Mouse (Mus musculus) cerebellum, adult 11 months (tissue): ENCODE data around the gene Dctn2.

Source experiments
- DNase-seq: peaks from one replicate; pipeline ENCODE4 v3.0.0; 2022

The Dctn2 gene

DNA sequence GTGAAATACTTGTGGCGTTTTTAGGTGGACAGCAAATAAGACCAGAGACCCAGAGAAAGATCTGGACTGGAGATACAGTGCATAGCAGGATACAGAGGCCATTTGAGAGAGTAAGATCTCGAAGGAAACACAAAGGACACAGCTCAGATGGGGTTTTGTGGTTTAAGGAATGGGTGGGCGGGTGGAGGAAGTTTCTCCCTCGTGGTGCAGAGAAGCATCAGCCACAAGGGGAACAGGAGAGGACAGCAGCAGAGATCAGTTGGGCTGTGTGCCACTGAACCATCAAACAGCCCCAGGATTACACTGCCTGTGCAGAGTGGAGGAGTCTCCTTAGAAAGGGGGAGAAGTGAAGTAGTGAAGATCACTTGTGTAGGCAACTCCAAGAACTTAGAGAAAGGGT is 51.8 kb downstream of the Dctn2 start:
- DNase-seq, result no peak

DNA sequence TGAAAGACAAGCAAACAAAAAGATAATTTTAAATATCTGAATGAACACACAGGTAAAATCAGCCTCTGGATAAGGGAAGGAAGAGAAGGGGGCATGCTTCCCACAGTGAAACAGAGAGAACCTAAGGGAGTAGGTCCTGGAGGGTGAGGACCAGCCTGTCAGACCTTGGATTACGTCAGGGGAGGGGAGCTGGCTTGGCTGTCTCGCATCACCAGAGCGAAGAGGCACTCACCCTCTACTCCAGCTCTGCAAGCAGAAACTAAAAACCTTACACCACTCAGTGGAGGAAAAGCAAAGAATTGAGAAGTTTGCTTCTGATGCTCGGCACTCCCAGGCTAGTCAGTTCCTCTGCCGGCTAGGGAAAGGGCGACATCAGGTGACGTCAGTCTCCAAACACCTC is 53.8 kb downstream of the Dctn2 start:
- no peak for DNase-seq

DNA sequence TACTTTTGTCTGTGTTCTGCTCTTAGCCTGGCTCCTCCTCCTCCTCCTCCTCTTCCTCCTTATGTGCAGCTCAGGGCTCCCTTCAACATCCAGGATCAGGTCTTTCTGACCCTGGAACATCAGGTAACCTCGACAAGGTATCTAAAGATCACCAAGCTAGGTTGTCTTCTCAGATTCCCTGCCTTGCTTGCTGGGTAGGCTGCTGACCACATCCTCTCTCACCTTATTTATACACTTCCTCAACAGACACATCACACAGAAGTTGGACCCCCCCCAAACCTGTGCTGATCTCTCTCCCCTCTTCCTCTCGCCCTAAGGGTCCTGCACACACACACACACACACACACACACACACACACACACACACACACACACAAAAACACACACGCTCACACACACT is 55.5 kb downstream of the Dctn2 start, which contains the start of gene Arhgap9:
TSS of gene Arhgap9 (plus strand) at position 344 of the 400 bp plus-strand sequence.
- DNase-seq, result no peak

DNA sequence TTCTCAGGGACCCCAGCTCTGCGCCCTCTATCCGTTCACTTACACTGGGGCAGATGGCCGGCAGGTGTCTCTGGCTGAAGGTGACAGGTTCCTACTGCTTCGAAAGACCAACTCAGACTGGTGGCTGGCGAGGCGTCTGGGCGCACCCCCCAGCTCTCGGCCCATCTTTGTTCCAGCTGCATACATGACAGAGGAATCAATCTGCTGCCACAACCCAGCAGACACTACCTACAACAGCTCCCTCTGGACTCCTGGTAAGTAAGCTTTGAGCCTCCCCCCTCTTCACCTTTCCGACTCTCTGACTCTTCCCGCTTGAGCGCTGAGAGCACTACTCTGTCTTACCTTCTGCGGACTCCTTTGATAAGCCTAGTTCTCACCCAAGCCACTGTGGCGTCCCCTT is 56.0 kb downstream of the Dctn2 start:
- DNase-seq, result no peak

DNA sequence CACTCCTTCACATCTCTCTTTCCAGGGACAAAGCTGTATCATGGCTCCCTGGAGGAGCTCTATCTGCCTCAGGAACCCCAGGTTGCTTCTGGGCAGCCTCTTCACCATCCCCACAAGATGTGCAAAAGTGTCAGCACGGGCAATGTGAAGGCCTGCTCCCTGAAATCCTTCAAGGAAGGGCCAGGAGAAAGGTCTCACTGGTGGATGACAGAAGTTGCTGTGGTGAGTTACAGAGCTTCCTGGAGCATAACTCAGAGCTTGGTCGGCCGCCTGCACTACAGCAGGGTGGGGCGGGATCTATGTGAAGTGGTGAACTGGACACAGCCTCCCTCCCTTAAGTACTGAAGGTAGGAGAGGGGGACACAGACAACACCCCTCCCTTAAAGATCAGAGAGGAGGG is 56.5 kb downstream of the Dctn2 start:
- DNase-seq, result no peak

DNA sequence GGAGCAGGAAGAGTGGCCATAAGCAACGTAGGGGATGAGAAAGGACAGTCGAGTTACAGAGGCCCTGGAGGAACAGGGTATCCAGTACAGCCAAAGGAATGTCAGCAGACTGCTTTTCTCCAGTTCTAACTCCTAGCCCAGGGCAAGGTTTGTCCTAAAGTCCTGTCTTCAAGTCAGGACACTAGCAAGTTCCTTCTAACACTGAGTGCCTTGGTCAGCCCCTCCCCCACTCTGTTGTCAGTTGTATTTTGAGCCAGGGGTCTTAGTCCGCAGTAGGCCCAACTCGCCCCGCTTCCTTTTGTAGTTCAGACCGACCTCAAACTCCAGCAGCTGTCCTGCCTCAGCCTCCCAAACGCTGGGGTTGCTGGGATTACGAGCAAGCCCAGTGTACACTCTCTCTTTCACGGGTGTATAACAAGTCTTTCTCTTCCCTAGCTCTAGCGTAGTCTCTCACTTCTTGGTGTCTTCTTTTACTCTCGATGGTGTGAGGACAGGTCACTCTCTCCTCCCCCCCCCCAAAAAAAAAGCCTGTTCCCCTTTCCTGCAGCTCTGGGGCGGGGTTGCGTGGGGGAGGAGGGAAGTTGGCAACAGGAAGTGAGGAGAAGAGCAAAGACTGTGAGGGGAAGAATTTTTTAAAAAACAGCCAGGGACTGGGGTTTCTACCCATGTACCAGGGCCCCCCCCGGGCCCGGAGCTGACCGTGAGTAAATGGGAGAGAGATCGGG is 57.1 kb downstream of the Dctn2 start:
- no peak for DNase-seq

DNA sequence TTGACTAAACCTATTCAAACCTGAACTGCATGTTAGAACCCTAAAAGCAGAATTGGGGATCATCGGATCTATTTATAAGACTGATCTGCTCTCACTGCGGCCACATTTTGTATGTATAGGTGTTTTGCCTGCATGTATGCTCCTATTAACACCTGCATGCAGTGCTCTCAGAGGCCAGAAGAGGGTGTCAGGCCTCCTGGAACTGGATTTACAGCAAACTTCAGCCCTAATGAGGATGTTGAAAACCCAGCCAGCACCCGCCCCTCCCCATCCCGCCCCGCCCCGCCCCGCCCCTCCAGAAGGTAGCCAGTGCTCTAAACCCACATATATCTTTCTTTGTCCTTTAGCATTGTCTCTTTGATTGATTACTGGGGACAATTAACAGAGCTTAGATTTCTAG is 58.3 kb downstream of the Dctn2 start:
- DNase-seq, result no peak

DNA sequence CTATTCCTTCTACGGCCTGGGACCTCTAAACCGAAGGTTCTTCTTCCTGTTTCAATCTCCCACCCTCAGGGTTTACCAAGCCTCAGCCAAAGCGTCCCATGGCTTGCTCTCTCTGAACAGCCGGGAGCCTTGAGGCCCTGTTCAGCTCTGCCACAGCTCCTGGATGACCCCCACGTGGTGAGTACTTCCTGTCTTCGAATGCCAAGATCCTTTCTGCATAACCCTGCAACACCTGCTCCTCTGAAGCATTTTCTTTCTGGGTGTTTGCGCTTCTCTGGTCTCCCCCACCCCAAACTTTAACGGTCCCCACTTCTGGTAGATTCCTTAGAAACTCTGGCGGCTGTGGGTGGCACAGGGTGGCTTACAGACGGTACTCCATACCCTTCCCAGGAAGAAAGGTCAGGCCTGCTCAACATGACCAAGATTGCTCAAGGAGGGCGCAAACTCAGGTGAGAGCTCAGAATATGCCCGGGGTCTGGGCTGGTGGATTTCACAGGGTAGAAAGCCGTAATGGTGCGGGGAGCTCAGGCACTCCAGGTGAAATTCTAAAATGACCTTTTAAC is 59.4 kb downstream of the Dctn2 start:
- DNase-seq, result no peak

DNA sequence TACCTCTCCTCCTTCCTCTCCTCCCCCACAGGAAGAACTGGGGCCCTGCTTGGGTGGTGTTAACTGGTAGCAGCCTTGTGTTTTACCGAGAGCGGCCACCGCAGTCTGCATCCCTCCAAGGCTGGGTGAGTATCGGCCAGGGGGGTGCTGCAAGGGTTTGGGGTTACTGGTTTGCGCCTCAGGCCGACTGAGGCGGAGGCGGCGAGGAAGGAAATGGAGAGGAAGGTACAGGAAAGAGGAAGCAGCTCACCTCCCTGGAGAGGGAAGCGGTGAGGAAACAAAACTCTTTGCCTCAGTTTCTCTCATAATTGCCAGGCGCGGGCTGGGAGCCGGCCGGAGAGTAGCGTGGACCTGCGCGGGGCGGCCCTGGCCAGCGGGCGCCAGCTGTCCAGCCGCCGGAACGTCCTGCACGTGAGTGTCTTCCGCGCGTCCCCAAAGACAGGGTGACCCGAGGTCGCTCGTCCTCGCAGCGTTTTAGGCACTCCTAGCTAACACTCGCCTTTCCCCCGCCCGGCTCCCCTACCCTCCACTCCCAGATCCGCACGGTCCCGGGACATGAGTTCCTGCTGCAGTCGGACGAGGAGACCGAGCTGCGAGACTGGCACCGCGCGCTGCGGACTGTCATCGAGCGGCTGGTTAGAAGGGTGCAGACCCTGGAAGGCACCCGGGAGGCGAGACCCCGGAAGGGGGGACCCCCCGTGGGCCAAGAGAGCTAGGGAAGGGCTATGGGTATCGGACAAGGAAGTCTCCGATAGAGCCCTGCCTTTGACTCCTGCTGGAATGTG is 60.0 kb downstream of the Dctn2 start:
- no peak for DNase-seq

DNA sequence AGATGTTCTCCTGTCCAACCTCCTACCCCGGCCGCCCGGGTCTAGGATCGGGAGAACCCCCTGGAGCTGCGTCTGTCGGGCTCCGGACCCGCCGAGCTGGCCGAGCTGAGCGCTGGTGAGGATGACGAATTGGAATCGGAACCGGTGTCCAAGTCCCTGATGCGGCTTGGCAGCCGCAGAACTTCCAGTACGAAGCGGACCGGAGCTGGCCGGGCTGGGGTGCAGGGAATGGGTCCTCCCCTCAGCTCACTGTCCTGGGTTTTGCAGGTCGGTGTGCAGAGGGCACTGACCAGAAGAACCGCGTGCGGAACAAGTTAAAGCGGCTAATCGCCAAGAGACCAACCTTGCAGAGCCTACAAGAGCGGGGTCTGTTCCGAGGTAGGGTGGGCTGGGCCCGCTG is 60.7 kb downstream of the Dctn2 start:
- DNase-seq, result no peak

DNA sequence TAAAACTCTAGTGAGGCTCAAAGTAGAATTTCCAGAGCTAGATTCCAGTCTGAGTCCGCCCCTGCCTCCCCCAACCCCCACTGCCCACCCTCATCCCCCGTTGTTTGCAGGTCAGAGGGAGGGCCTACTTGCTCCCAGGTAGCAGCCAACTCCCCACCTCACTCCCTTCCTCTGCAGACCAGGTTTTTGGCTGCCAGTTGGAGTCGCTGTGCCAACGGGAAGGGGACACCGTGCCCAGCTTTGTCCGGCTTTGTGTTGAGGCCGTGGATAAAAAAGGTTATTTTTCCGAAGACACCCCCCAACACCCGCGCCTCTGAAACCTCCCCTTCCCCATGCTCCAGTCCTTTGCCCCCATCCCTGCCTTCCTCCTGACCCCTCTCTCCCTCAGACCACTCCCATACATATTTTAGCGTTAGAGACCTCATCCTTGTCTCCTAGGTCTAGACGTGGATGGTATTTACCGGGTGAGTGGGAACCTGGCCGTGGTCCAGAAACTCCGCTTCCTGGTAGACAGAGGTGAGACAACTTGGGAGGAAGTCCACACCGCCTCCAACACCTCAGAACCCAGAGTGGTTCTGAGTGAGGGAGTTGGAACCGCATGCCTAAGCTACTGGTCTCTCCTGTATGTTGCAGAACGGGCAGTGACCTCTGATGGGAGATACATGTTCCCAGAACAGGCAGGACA is 61.4 kb downstream of the Dctn2 start:
- DNase-seq, result no peak

DNA sequence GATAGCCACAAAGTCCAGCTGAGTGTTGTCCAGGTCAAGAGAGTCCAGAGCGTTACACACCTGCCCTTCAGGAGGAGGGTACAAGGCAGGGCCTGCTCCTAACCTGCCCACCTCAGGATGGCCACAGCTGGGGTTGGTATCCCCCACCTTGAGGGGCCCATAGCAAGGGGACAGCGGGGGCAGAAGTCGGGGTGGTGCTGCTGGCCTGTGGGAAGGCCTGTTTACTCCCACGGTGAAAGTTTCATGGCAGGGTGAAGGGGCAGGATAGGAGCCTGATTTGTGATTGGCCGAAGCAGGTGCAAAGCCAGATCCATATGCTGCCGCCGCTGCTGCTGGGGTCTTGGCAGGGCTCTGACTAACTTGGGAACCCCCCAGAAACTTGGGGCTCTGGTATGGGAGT is 64.0 kb downstream of the Dctn2 start:
- no peak for DNase-seq
